Mouse (Mus musculus) brain, embryonic 14.5 days (tissue): ENCODE measurements around the gene Sorcs3.

Experiments used
- CTCF ChIP-seq: fragments of 200-500 bp; IDR thresholded peaks from 2 replicates; pipeline ENCODE4 v1.5.1; 2012; ENCODE audit warnings: inconsistent platforms, mild to moderate bottlenecking, moderate library complexity, borderline replicate concordance; ENCODE audit not compliant: insufficient read depth, insufficient read length; ENCODE audit errors: extremely low read depth
- POLR2A ChIP-seq: fragments of 200-500 bp; IDR thresholded peaks from 2 replicates; pipeline ENCODE4 v1.6.1; 2012; ENCODE audit warnings: mild to moderate bottlenecking, inconsistent platforms, borderline replicate concordance; ENCODE audit not compliant: poor library complexity, insufficient read depth, insufficient read length, severe bottlenecking; ENCODE audit errors: extremely low read depth

- TF ChIP-seq CTCF, result no peak
- TF ChIP-seq POLR2A, result no peak
These were observed 608.0 kb downstream of the Sorcs3 start for GRCm38 (mm10) chr19:48813823-48814222.
